ENCODE assay signal across 17 mouse cellular contexts in the genomic region with DNA sequence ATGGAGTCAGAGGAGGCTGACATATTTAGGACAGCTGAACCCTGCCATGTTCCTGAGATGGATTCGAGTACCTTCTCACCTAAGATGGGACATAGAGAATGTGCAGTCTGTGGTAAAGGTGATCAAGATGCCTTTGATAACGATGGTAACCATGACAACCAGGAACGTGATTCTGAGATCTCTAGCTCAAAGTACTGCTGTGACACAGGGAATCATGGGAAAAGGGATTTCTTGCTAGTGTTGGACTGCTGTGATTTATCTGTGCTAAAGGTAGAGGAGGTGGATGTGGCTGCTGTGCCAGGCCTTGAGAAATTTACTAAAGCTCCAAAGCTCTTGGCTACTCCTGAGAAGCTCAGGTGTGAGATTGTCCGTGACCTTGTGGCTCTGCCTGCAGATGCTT. TPM values are rescaled to one million over a fixed set of nuclear protein-coding genes. Genes with fewer than 3 reads are reported as not detected.
DNase-seq lines count a peak whose midpoint lies in the region; ATAC-seq and TF ChIP-seq lines count a peak whose summit lies in the region.
"Had no signal": no experiment of that assay in that cellular context is flagged by ENCODE, and none has a peak within 500 bp of the region (broad histone marks: within the 10 kb centered on the region; RNA-seq: fewer than 3 reads in every experiment).

No protein-coding gene starts in this region.

- intact Hi-C loops in left cerebral cortex, adult 2 months (cut with DNase I), result loop anchor here (5.0 kb wide), 1 partner anchor 73 kb away; no protein-coding TSS in a partner anchor
- intact Hi-C loops in left cerebral cortex, postnatal 4 days (cut with DNase I), result no loop called here

- no peak for ATAC-seq in forebrain, embryonic 14.5 days
- ATAC-seq in forebrain, embryonic 16.5 days, result no peak; the same call in 1 of the 2 replicates
- ATAC-seq in neural tube, embryonic 14.5 days (ENCODE audit: low read depth), result 0 out of 2 replicates have a peak, but pooled peaks have one; percentile 16
- ATAC-seq: CD4-positive, CD25-positive, alpha-beta regulatory T cell, adult 4 months; Patski had no signal

- peak; percentile 46 for DNase-seq in forebrain, embryonic 14.5 days (ENCODE audit: low spot score)
- no peak for DNase-seq in left cerebral cortex, adult 2 months (ENCODE audit: extremely low spot score in 1 of 2, low spot score in 2 of 2)
- DNase-seq in left cerebral cortex, postnatal 4 days, result no peak
- peak; percentile 57 for DNase-seq in brain, embryonic 14.5 days (ENCODE audit: low read depth)
- no peak for DNase-seq in right cerebral cortex, adult 2 months (ENCODE audit: low spot score in 2 of 2)
- DNase-seq: adrenal gland, postnatal 36 days; cerebellum, adult 8-10 months; gastrocnemius, postnatal 10 days; kidney, adult 18-20 months; kidney, postnatal 10 days; thymus, postnatal 25 days had no signal

- WGBS in forebrain, embryonic 14.5 days, result 68% methylated on average over 4 of the region's 4 CpGs
- 69% methylated on average over 4 of the region's 4 CpGs for WGBS in forebrain, embryonic 16.5 days
- 75% methylated on average over 4 of the region's 4 CpGs for WGBS in neural tube, embryonic 14.5 days

- no peak overlapping the region for H3K9ac ChIP-seq in forebrain, embryonic 14.5 days (ENCODE audit: low read length)
- no peak overlapping the region for H3K9ac ChIP-seq in forebrain, embryonic 16.5 days (replicated peaks; ENCODE audit: low read depth, low read length)
- no peak overlapping the region for H3K9ac ChIP-seq in neural tube, embryonic 14.5 days (replicated peaks; ENCODE audit: low read depth, low read length)
- H3K9ac ChIP-seq: liver, embryonic 14.5 days; lung, embryonic 15.5 days had no signal

- H3K9me3 ChIP-seq in forebrain, embryonic 14.5 days (replicated peaks; ENCODE audit: control insufficient read depth, low read length), result no peaks in the 10 kb centered on the region
- no peaks in the 10 kb centered on the region for H3K9me3 ChIP-seq in forebrain, embryonic 16.5 days (ENCODE audit: control insufficient read depth, low read length)
- H3K9me3 ChIP-seq in neural tube, embryonic 14.5 days (ENCODE audit: control insufficient read depth, low read length), result no peaks in the 10 kb centered on the region
- H3K9me3 ChIP-seq: lung, embryonic 15.5 days had no signal

- H3K36me3 ChIP-seq in forebrain, embryonic 14.5 days (ENCODE audit: control insufficient read depth, insufficient read depth, low read length), result no peaks in the 10 kb centered on the region
- no peaks in the 10 kb centered on the region for H3K36me3 ChIP-seq in forebrain, embryonic 16.5 days (ENCODE audit: control insufficient read depth, insufficient read depth)
- H3K36me3 ChIP-seq in neural tube, embryonic 14.5 days (ENCODE audit: control insufficient read depth, insufficient read depth, low read length), result no peaks in the 10 kb centered on the region
- H3K36me3 ChIP-seq: lung, embryonic 15.5 days had no signal

- H3K4me1 ChIP-seq in forebrain, embryonic 14.5 days (ENCODE audit: control insufficient read depth, insufficient read depth, low read length), result no peaks in the 10 kb centered on the region
- H3K4me1 ChIP-seq in forebrain, embryonic 16.5 days (replicated peaks; ENCODE audit: control insufficient read depth, insufficient read depth, low read length), result 0 out of 2 replicates have a peak, but pooled peaks cover 5% of the 10 kb centered on the region
- peaks cover 4% of the 10 kb centered on the region; the same call in 1 of the 2 replicates for H3K4me1 ChIP-seq in neural tube, embryonic 14.5 days (ENCODE audit: control insufficient read depth, insufficient read depth, low read length)
- H3K4me1 ChIP-seq: lung, embryonic 15.5 days had no signal

- no peak for TF ChIP-seq POLR2A in brain, embryonic 14.5 days (IDR thresholded peaks at IDR 0.05; ENCODE audit: borderline replicate concordance, extremely low read depth, insufficient read depth, insufficient read length, poor library complexity, severe bottlenecking)

- no peaks in the 10 kb centered on the region for H3K27me3 ChIP-seq in forebrain, embryonic 14.5 days (replicated peaks; ENCODE audit: control insufficient read depth, insufficient read depth, low read length)
- no peaks in the 10 kb centered on the region for H3K27me3 ChIP-seq in forebrain, embryonic 16.5 days (replicated peaks; ENCODE audit: control insufficient read depth, insufficient read depth, low read length)
- H3K27me3 ChIP-seq in neural tube, embryonic 14.5 days (ENCODE audit: control insufficient read depth, insufficient read depth, low read length), result no peaks in the 10 kb centered on the region
- H3K27me3 ChIP-seq: lung, embryonic 15.5 days; Patski had no signal

- H3K4me3 ChIP-seq in forebrain, embryonic 14.5 days (ENCODE audit: low read depth, low read length), result no peak overlapping the region
- H3K4me3 ChIP-seq in forebrain, embryonic 16.5 days (replicated peaks; ENCODE audit: low read length), result no peak overlapping the region
- H3K4me3 ChIP-seq in left cerebral cortex, adult 2 months, result no peak overlapping the region
- no peak overlapping the region for H3K4me3 ChIP-seq in neural tube, embryonic 14.5 days (ENCODE audit: low read depth, low read length)
- H3K4me3 ChIP-seq: lung, embryonic 15.5 days had no signal

- no peak overlapping the region for H3K27ac ChIP-seq in forebrain, embryonic 14.5 days (ENCODE audit: low read depth, low read length)
- no peak overlapping the region for H3K27ac ChIP-seq in forebrain, embryonic 16.5 days (ENCODE audit: low read length)
- peak overlapping the region; percentile 71 for H3K27ac ChIP-seq in left cerebral cortex, adult 2 months
- H3K27ac ChIP-seq in neural tube, embryonic 14.5 days (ENCODE audit: low read depth, low read length), result peak overlapping the region; percentile 34; the same call in 1 of the 2 replicates
- H3K27ac ChIP-seq: liver, embryonic 14.5 days; lung, embryonic 15.5 days had no signal

- TF ChIP-seq CTCF in left cerebral cortex, adult 2 months (IDR thresholded peaks at IDR 0.05), result no peak
- no peak for TF ChIP-seq CTCF in brain, embryonic 14.5 days (IDR thresholded peaks at IDR 0.05; ENCODE audit: borderline replicate concordance, extremely low read depth, insufficient read depth, insufficient read length)

- H3K4me2 ChIP-seq in forebrain, embryonic 14.5 days (ENCODE audit: low read length), result no peak overlapping the region
- H3K4me2 ChIP-seq in forebrain, embryonic 16.5 days (ENCODE audit: low read length), result no peak overlapping the region
- no peak overlapping the region for H3K4me2 ChIP-seq in neural tube, embryonic 14.5 days (ENCODE audit: low read depth, low read length)
- H3K4me2 ChIP-seq: lung, embryonic 15.5 days had no signal

RNA-seq across cellular contexts. Expression of a gene that starts 50.7 kb away (rescaled TPM):
- polyA plus RNA-seq in forebrain, embryonic 14.5 days (2014; fragmentation: Nextera tagmentation; extraction: Ambion mirVana), result 23.5 and 28.0 TPM in 2 replicates
- polyA plus RNA-seq in forebrain, embryonic 16.5 days (2015; fragmentation: Nextera tagmentation; extraction: Ambion mirVana), result 30.0 and 30.5 TPM in 2 replicates
- 100 to 1,000 TPM; 122 to 140 TPM for total RNA-seq in left cerebral cortex, adult 2 months (2021)
- total RNA-seq in left cerebral cortex, postnatal 4 days (2021), result 10 to 100 TPM; 42.3 to 51.9 TPM
- polyA plus RNA-seq in brain, embryonic 14.5 days (2012; rRNA removed), result 27.2 and 34.0 TPM in 2 replicates
- 28.8 and 60.2 TPM in 2 replicates for polyA plus RNA-seq in neural tube, embryonic 14.5 days (2014; fragmentation: Nextera tagmentation; extraction: Ambion mirVana)

Comparison
In these comparisons a context has a peak if more than half of its experiments do, and no peak if none do; other contexts are left out.
1. DNase-seq: peak in forebrain, embryonic 14.5 days (single experiment) and brain, embryonic 14.5 days (single experiment); none in left cerebral cortex, adult 2 months (0 of 2), left cerebral cortex, postnatal 4 days (single experiment) and right cerebral cortex, adult 2 months (0 of 2).
2. H3K27ac ChIP-seq: peak in left cerebral cortex, adult 2 months (single experiment) and neural tube, embryonic 14.5 days (single experiment); none in forebrain, embryonic 14.5 days (single experiment) and forebrain, embryonic 16.5 days (single experiment).